Mouse (Mus musculus) central nervous system, embryonic 14 days (tissue): Measurements from ENCODE around the gene Gmps. TPM values are rescaled to one million over a fixed set of nuclear protein-coding genes. Genes with fewer than 3 reads are reported as not detected.

Source experiments
- polyA plus RNA-seq: library from polyadenylated mRNA; depleted of rRNA; stranded (reverse); fragments of >200 nt; gene quantifications from 2 replicates; pipeline ENCODE4 v1.2.3, GENCODE M21; 2012; rRNA removed

The Gmps gene
- 16.4 and 17.5 TPM in 2 replicates for polyA plus RNA-seq

DNA sequence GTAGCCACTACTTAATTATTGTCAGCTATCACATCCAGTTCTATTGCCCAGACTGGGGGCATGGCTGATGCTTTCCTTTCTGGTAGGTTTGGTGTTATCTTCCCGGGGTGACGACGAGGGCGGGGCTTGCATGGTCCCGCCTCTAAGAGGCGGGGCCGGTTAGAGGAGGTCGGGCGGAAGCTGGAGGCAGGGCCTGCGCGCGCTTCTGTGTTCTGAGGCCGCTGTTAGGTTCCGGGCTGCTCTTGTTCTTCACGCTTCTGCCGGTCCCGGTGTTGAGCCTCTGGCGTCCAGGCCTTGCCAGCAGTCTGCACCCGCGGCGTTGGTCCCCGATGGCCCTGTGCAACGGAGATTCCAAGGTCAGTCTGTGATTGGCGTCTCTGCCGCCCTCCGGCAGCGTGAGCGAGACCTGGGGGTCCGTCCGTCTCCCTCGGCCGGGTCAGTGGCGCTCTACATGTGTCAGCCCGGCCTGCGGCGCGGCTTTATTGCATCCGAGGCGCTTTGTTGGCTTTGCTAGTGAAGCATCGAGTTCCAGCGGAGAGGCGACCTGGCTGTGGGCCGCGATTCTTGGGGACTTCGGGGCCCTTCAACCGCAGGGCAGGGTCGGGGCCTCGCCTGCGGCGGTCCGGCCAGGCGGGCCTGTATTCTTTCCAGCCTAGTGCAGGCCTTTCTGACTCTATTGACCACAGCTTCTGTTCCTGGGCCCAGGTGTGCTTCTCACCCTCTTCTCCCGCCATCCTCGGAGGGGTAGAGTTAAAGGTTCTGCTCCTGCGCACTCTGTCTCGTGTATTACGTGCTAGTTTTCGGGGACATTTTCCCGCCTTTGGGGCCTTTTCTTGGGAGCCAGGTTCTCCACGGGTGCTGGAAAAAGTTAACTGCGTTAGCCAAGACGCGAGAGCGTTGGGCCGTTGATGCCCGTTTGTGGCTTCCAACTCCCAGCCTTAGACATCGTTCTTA is at the start of gene Gmps:
Gene Gmps, plus strand, starts transcription at position 152 of the 954 bp plus-strand sequence.

DNA sequence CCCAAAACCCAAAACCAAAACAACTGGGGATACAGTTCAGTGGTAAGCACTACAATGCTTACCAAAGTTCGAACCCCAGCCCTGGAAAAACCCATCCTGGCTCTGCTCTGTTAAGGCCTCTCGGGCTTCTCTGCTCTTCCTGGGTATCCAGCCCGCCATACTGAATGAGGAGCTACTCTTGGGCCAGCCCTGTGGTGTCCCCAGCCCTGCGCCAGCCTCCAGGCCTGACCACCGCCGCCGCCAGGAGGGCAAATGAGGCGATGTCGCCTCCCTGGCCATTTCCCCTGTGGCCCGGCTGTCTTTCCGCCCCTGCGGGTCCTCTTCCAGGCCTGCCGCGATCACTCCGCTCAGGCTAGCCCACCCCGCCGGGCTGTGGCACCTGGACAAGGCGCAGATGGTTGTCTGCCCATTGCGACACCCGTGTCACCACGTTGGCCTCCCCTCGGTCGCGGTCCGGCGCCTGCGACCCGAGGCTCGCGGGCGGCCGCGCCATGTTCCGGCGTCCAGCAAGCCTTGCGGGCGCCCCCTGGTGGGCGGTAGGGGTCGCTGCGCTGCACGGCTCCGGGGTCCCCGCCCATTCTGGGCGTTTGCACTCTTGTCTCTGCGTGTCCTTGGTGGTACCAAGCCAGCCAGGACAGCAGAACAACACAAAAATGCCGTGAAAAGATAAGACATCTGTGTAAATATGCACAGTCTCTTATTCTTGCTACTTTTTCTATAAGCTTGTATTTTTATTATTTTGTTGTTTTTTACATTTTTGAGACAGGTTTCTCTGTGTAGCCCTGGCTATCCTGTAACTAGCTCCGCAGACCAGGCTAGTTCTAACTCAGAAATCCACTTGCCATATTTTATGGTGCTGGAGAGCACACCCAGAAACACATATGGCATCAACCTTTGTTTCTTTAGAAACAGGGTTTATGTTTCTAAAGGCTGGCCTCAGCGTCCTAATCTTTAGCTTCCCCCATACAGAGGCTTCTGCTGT is 46.7 kb upstream of the Gmps start, which contains the start of gene E130311K13Rik:
Gene E130311K13Rik, minus strand, starts transcription at position 595 of the 982 bp plus-strand sequence.

DNA sequence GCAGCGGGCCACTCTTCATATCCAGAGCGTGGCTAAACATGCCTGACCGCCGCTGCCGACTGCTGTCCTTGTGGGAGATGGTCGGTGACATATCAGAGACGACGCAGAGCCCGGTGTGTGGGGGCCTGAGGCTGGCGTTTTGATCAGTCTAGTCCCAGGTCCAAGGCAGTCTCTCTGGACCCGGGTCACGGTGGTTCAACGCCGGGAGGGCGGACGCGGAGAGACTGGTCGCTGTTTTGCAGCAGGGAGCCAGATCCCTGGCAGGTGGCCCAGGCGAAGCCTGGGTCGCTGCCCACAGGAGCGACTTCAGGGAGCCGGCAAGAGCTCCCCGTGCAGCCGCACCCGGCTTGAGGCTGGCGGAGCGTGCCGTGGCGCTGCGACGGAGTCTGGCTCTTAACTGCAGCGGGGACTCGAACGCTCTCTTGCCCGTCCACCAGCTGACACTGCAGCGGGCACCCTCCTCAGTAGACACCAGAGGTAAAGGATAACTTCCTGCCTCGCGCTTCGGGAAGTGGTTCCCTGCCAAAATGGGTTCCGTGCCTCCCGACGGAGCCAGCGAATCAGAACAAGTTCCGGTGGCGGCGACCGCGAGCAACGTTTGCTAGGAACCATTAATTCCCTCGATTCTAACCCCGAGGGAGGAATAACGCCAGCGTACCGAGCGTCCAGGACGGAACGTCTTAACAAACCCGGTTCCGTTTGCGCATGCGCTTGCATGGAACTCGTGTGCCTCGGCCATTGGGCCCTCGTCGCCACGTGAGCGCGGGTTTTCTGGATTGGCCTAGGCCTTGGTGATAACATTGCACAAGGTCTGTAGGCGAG is 11.6 kb upstream of the Gmps start, which contains the start of gene Slc33a1:
Gene Slc33a1, minus strand, starts transcription at position 669 of the 822 bp plus-strand sequence.

Other genes with a start within 250 kb of the Gmps start
- gene Plch1, start 76.6 kb upstream of the Gmps start, polyA plus RNA-seq, result 16.1 and 18.9 TPM in 2 replicates
- 3.5 and 4.2 TPM in 2 replicates for gene E130311K13Rik, start 46.6 kb upstream of the Gmps start, polyA plus RNA-seq
- 12.9 and 13.0 TPM in 2 replicates for gene Slc33a1, start 11.3 kb upstream of the Gmps start, polyA plus RNA-seq
- 0.35 and 0.44 TPM in 2 replicates for gene Vmn2r1, start 105.4 kb downstream of the Gmps start, polyA plus RNA-seq
- not detected in 2 replicates for gene Vmn2r2, start 165.8 kb downstream of the Gmps start, polyA plus RNA-seq